Mouse (Mus musculus) forebrain, embryonic 13.5 days (tissue): ENCODE measurements at regions not wholly inside any gene's neighbourhood (a gene's known extent, or its start where the extent isn't known, plus 50 kb on each side); places are given as distances from the start of the nearest gene placed in this dataset.

ENCODE experiments used
- ATAC-seq: fragments of 200-750 bp; cut with Nextera tagmentation; 2 replicates; pipeline ENCODE4 v1.8.0; 2017
- H3K27ac ChIP-seq: fragments of 300-500 bp; sonication (generic); 2 replicates; pipeline ENCODE4 v1.5.1; 2015; ENCODE audit warnings: inconsistent platforms, mild to moderate bottlenecking, moderate library complexity
- H3K27me3 ChIP-seq: fragments of 300-500 bp; sonication (generic); 2 replicates; pipeline ENCODE4 v1.6.1; 2015; ENCODE audit warnings: mild to moderate bottlenecking, inconsistent platforms
- H3K36me3 ChIP-seq: fragments of 300-500 bp; sonication (generic); 2 replicates; pipeline ENCODE4 v1.6.1; 2015; ENCODE audit warnings: mild to moderate bottlenecking, inconsistent platforms; ENCODE audit not compliant: poor library complexity, severe bottlenecking
- H3K4me1 ChIP-seq: fragments of 300-500 bp; sonication (generic); 2 replicates; pipeline ENCODE4 v1.6.1; 2015; ENCODE audit warnings: inconsistent platforms
- H3K4me2 ChIP-seq: fragments of 300-500 bp; sonication (generic); 2 replicates; pipeline ENCODE4 v1.6.1; 2015; ENCODE audit warnings: inconsistent platforms, mild to moderate bottlenecking, moderate library complexity
- H3K4me3 ChIP-seq: fragments of 300-500 bp; sonication (generic); 2 replicates; pipeline ENCODE4 v1.5.1; 2015; ENCODE audit warnings: mild to moderate bottlenecking, inconsistent platforms
- H3K9ac ChIP-seq: fragments of 300-500 bp; sonication (generic); 2 replicates; pipeline ENCODE4 v1.6.1; 2015; ENCODE audit warnings: mild to moderate bottlenecking, inconsistent platforms
- H3K9me3 ChIP-seq: fragments of 300-500 bp; sonication (generic); replicated peaks from 2 replicates; pipeline ENCODE4 v1.6.1; 2016; ENCODE audit warnings: inconsistent platforms
- WGBS: fragments of 180-500 bp; shearing (Covaris S2); methylation state at CpG from one replicate; pipeline ENCODE4 v1.1.7; 2015; 5-methylcytosine and 5-hydroxymethylcytosine counted together

GRCm38 (mm10) chr11:6764186-6764585 is 73.3 kb downstream of the Gm11983 start:
- Histone ChIP-seq H3K36me3 (no peaks in the 10 kb centered on the region), H3K4me1 (no peaks in the 10 kb centered on the region), H3K9ac (no peak overlapping the region), H3K27ac (no peak overlapping the region), H3K27me3 (no peaks in the 10 kb centered on the region), H3K4me3 (no peak overlapping the region), H3K4me2 (no peak overlapping the region), H3K9me3 (no peaks in the 10 kb centered on the region)
- ATAC-seq: no peak
- WGBS: 94% methylated on average over 3 of the region's 3 CpGs

GRCm38 (mm10) chr11:6763001-6763400 is 74.5 kb downstream of the Gm11983 start:
- no peak overlapping the region for H3K9ac ChIP-seq
- H3K27me3 ChIP-seq: no peaks in the 10 kb centered on the region
- no peaks in the 10 kb centered on the region for H3K9me3 ChIP-seq
- ATAC-seq: no peak
- no peak overlapping the region for H3K27ac ChIP-seq
- no peaks in the 10 kb centered on the region for H3K4me1 ChIP-seq
- H3K36me3 ChIP-seq: no peaks in the 10 kb centered on the region
- H3K4me3 ChIP-seq: no peak overlapping the region
- WGBS: 72% methylated on average over 4 of the region's 4 CpGs
- no peak overlapping the region for H3K4me2 ChIP-seq

GRCm38 (mm10) chr11:6761876-6762628 is 75.4 kb downstream of the Gm11983 start:
- WGBS: 75% methylated on average over 11 of the region's 11 CpGs
- no peak overlapping the region for H3K4me3 ChIP-seq
- no peaks in the 10 kb centered on the region for H3K36me3 ChIP-seq
- H3K27me3 ChIP-seq: no peaks in the 10 kb centered on the region
- no peak for ATAC-seq
- H3K9ac ChIP-seq: no peak overlapping the region
- H3K4me2 ChIP-seq: no peak overlapping the region
- H3K9me3 ChIP-seq: no peaks in the 10 kb centered on the region
- no peak overlapping the region for H3K27ac ChIP-seq
- no peaks in the 10 kb centered on the region for H3K4me1 ChIP-seq

- no peak overlapping the region for H3K27ac ChIP-seq
- H3K9me3 ChIP-seq: no peaks in the 10 kb centered on the region
- no peak overlapping the region for H3K9ac ChIP-seq
- ATAC-seq: no peak
- no peaks in the 10 kb centered on the region for H3K4me1 ChIP-seq
- WGBS: 87% methylated on average over 4 of the region's 4 CpGs
- H3K27me3 ChIP-seq: no peaks in the 10 kb centered on the region
- no peak overlapping the region for H3K4me3 ChIP-seq
- no peak overlapping the region for H3K4me2 ChIP-seq
- H3K36me3 ChIP-seq: no peaks in the 10 kb centered on the region
Measured at GRCm38 (mm10) chr11:6759578-6759977, 77.9 kb downstream of the Gm11983 start.

- Histone ChIP-seq H3K9me3 (no peaks in the 10 kb centered on the region), H3K4me3 (no peak overlapping the region), H3K4me2 (no peak overlapping the region), H3K27ac (no peak overlapping the region), H3K27me3 (no peaks in the 10 kb centered on the region), H3K36me3 (no peaks in the 10 kb centered on the region), H3K4me1 (no peaks in the 10 kb centered on the region), H3K9ac (no peak overlapping the region)
- ATAC-seq: no peak
- WGBS: 88% methylated on average over 5 of the region's 5 CpGs
Measured at GRCm38 (mm10) chr11:6739439-6739838, 81.1 kb downstream of the Ramp3 start.

GRCm38 (mm10) chr11:6738581-6738980 is 80.3 kb downstream of the Ramp3 start:
- no peaks in the 10 kb centered on the region for H3K27me3 ChIP-seq

GRCm38 (mm10) chr11:6738163-6738562 is 79.8 kb downstream of the Ramp3 start:
- 59% methylated on average over 3 of the region's 3 CpGs for WGBS
- Histone ChIP-seq H3K4me2 (no peak overlapping the region), H3K27me3 (no peaks in the 10 kb centered on the region), H3K36me3 (no peaks in the 10 kb centered on the region), H3K27ac (no peak overlapping the region), H3K4me1 (no peaks in the 10 kb centered on the region), H3K9ac (no peak overlapping the region), H3K4me3 (no peak overlapping the region), H3K9me3 (no peaks in the 10 kb centered on the region)
- ATAC-seq: 0 out of 2 replicates have a peak, but pooled peaks have one; percentile 43

More at GRCm38 (mm10) chr11:6738581-6738980, 80.3 kb downstream of the Ramp3 start:
- Histone ChIP-seq H3K9me3 (no peaks in the 10 kb centered on the region), H3K4me3 (no peak overlapping the region), H3K4me1 (no peaks in the 10 kb centered on the region), H3K36me3 (no peaks in the 10 kb centered on the region), H3K27ac (no peak overlapping the region), H3K9ac (no peak overlapping the region), H3K4me2 (no peak overlapping the region)
- no peak for ATAC-seq
- 73% methylated on average over 3 of the region's 3 CpGs for WGBS

GRCm38 (mm10) chr11:6734746-6735430 is 76.6 kb downstream of the Ramp3 start:
- Histone ChIP-seq H3K9ac (no peak overlapping the region), H3K36me3 (no peaks in the 10 kb centered on the region), H3K27ac (no peak overlapping the region), H3K4me2 (no peak overlapping the region), H3K4me1 (no peaks in the 10 kb centered on the region), H3K27me3 (no peaks in the 10 kb centered on the region), H3K9me3 (no peaks in the 10 kb centered on the region), H3K4me3 (no peak overlapping the region)
- ATAC-seq: no peak
- WGBS: 86% methylated on average over 7 of the region's 7 CpGs

GRCm38 (mm10) chr11:6731505-6731904 is 73.2 kb downstream of the Ramp3 start:
- no peak overlapping the region for H3K27ac ChIP-seq
- no peaks in the 10 kb centered on the region for H3K4me1 ChIP-seq
- no peak overlapping the region for H3K9ac ChIP-seq
- H3K4me3 ChIP-seq: no peak overlapping the region
- H3K27me3 ChIP-seq: no peaks in the 10 kb centered on the region
- no peaks in the 10 kb centered on the region for H3K36me3 ChIP-seq
- H3K9me3 ChIP-seq: no peaks in the 10 kb centered on the region
- WGBS: 72% methylated on average over 5 of the region's 5 CpGs
- H3K4me2 ChIP-seq: no peak overlapping the region
- no peak for ATAC-seq
